Mouse (Mus musculus): ENCODE data around the gene Teddm1a.

- TF ChIP-seq POLR2AphosphoS2 (IDR thresholded peaks at IDR 0.05; ENCODE audit: insufficient read length, low read depth) (no peak), POLR2A (IDR thresholded peaks at IDR 0.05; ENCODE audit: insufficient read length, low read depth) (no peak), MAX (IDR thresholded peaks at IDR 0.05; ENCODE audit: low read depth) (no peak), E2F4 (IDR thresholded peaks at IDR 0.05; ENCODE audit: insufficient read depth) (no peak), TCF12 (IDR thresholded peaks at IDR 0.05; ENCODE audit: insufficient read depth, poor library complexity, severe bottlenecking) (no peak)
Measured at GRCm38 (mm10) chr1:153900860-153901730, 9.6 kb downstream of the Teddm1a start.

All from myocyte (in vitro differentiated cells).